Mouse (Mus musculus) neural tube, postnatal 0 days (tissue): Measurements from ENCODE around the gene Nop53. TPM values are rescaled to one million over a fixed set of nuclear protein-coding genes. Genes with fewer than 3 reads are reported as not detected.

Experiments
- polyA plus RNA-seq: library from polyadenylated mRNA; unstranded; fragments of >200 nt; fragmentation: Nextera tagmentation; extraction: Ambion mirVana; gene quantifications from 2 replicates; pipeline ENCODE4 v1.2.1, GENCODE M21; 2015

Gene Nop53
- 109 and 111 TPM in 2 replicates for polyA plus RNA-seq

DNA sequence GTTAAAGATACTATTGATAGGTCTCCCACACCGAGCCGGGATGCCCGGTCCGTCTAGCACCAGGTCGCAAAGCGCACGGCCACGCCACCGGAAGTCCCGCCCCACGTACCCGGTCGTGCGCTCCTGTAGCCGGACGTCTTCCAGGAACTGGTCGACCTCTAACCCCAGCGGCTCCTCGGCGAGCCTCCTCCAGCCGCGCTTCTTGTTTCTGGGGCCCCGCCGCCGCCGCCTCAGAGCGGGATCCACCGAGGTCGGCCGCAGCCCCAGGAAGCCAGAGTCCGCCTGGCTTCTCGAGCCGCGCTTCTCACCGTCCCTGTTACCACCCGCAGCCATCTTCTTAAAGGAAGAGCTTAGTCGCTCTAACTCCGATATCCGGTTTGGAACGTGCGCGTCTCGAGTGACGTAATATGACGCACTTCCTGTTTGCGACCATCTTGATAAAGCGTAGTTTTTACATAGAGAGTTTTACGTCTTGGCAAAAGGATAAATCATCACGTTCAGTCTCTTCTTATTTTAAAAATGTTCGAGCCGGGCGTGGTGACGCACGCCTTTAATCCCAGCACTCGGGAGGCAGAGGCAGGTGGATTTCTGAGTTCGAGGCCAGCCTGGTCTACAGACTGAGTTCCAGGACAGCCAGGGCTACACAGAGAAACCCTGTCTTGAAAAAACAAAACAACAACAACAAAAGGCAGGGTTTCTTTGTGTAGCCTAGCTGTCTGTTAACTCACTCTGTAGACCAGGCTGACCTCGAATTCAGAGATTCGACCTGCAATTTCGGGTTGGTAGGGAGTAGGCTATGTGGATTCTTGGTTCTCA is at the start of gene Nop53:
Gene Nop53 (minus strand): TSS at position 354 of the 816 bp plus-strand sequence.

GRCm38 (mm10) chr7:15967312-15967711 is 21.4 kb upstream of the Nop53 start, which contains the start of gene Ehd2:
TSS of gene Ehd2 (minus strand) at chr7:15967567.

GRCm38 (mm10) chr7:15922220-15922773 is 23.6 kb downstream of the Nop53 start, which contains the start of gene Selenow:
TSS of gene Selenow (minus strand) at chr7:15922402.

Other genes with a start within 250 kb of the Nop53 start
- gene Obox5, start 195.9 kb downstream of the Nop53 start, polyA plus RNA-seq: not detected in 2 replicates
- gene Obox6, start 106.4 kb downstream of the Nop53 start, polyA plus RNA-seq: not detected in 2 replicates
- not detected in 2 replicates for gene Crx, start 66.1 kb downstream of the Nop53 start, polyA plus RNA-seq
- gene Crxos, start 63.5 kb downstream of the Nop53 start, polyA plus RNA-seq: not detected in 2 replicates
- 1,765 and 1,901 TPM in 2 replicates for gene Selenow, start 23.7 kb downstream of the Nop53 start, polyA plus RNA-seq
- 5.6 and 8.1 TPM in 2 replicates for gene Ehd2, start 21.5 kb upstream of the Nop53 start, polyA plus RNA-seq
- gene Bicra, start 101.8 kb upstream of the Nop53 start, polyA plus RNA-seq: 3.9 and 5.4 TPM in 2 replicates
- gene Zfp541, start 115.7 kb upstream of the Nop53 start, polyA plus RNA-seq: 0.24 and 0.32 TPM in 2 replicates
- gene Napa, start 152.4 kb upstream of the Nop53 start, polyA plus RNA-seq: 245 and 283 TPM in 2 replicates
- 33.5 and 36.5 TPM in 2 replicates for gene Kptn, start 173.8 kb upstream of the Nop53 start, polyA plus RNA-seq
- gene Slc8a2, start 183.8 kb upstream of the Nop53 start, polyA plus RNA-seq: 1.4 and 2.1 TPM in 2 replicates
- 70.0 and 89.8 TPM in 2 replicates for gene Meis3, start 229.0 kb upstream of the Nop53 start, polyA plus RNA-seq